15 mouse cellular contexts compared by ENCODE assay signal in genomic region chr17:80952305-80952704, GRCm38 (mm10). TPM values are rescaled to one million over a fixed set of nuclear protein-coding genes. Genes with fewer than 3 reads are reported as not detected.
DNase-seq lines count a peak whose midpoint lies in the region; ATAC-seq lines count a peak whose summit lies in the region.
"Had no signal": no experiment of that assay in that cellular context is flagged by ENCODE, and none has a peak within 500 bp of the region (broad histone marks: within the 10 kb centered on the region; RNA-seq: fewer than 3 reads in every experiment).

No protein-coding gene starts in this region.

- H3K9ac ChIP-seq in heart, embryonic 13.5 days = no peak overlapping the region
- H3K9ac ChIP-seq in forebrain, embryonic 14.5 days (ENCODE audit: low read length) = no peak overlapping the region
- H3K9ac ChIP-seq: lung, embryonic 15.5 days; midbrain, embryonic 12.5 days had no signal

- H3K4me3 ChIP-seq in heart, embryonic 13.5 days = no peak overlapping the region
- H3K4me3 ChIP-seq in forebrain, embryonic 14.5 days (ENCODE audit: low read depth, low read length) = no peak overlapping the region
- H3K4me3 ChIP-seq: erythroblast, embryonic 14.5 days; lung, embryonic 15.5 days; midbrain, embryonic 12.5 days had no signal

- ATAC-seq in heart, embryonic 13.5 days (ENCODE audit: extremely low read depth, insufficient number of reproducible peaks, low FRiP score, low TSS enrichment) = no peak
- peak; percentile 54 for ATAC-seq in forebrain, embryonic 14.5 days

- peaks cover 22% of the 10 kb centered on the region for H3K27me3 ChIP-seq in heart, embryonic 13.5 days (replicated peaks)
- no peaks in the 10 kb centered on the region for H3K27me3 ChIP-seq in forebrain, embryonic 14.5 days (replicated peaks; ENCODE audit: control insufficient read depth, insufficient read depth, low read length)
- H3K27me3 ChIP-seq: lung, embryonic 15.5 days; midbrain, embryonic 12.5 days had no signal

- WGBS in heart, embryonic 13.5 days = 44% methylated on average over 7 of the region's 7 CpGs
- WGBS in forebrain, embryonic 14.5 days = 11% methylated on average over 7 of the region's 7 CpGs

- peaks cover 27% of the 10 kb centered on the region for H3K4me1 ChIP-seq in heart, embryonic 13.5 days
- peaks cover 34% of the 10 kb centered on the region for H3K4me1 ChIP-seq in forebrain, embryonic 14.5 days (ENCODE audit: control insufficient read depth, insufficient read depth, low read length)

- intact Hi-C loops in heart, postnatal 14 days (cut with DNase I) = no loop called here

- H3K27ac ChIP-seq in heart, embryonic 13.5 days (replicated peaks) = no peak overlapping the region
- peak overlapping the region; percentile 64; the same call in 1 of the 2 replicates for H3K27ac ChIP-seq in forebrain, embryonic 14.5 days (ENCODE audit: low read depth, low read length)
- H3K27ac ChIP-seq: lung, embryonic 15.5 days; midbrain, embryonic 12.5 days had no signal

- no peaks in the 10 kb centered on the region for H3K9me3 ChIP-seq in heart, embryonic 13.5 days
- H3K9me3 ChIP-seq in forebrain, embryonic 14.5 days (replicated peaks; ENCODE audit: control insufficient read depth, low read length) = no peaks in the 10 kb centered on the region
- H3K9me3 ChIP-seq: lung, embryonic 15.5 days; midbrain, embryonic 12.5 days had no signal

- H3K36me3 ChIP-seq in heart, embryonic 13.5 days = no peaks in the 10 kb centered on the region
- H3K36me3 ChIP-seq in forebrain, embryonic 14.5 days (ENCODE audit: control insufficient read depth, insufficient read depth, low read length) = no peaks in the 10 kb centered on the region
- H3K36me3 ChIP-seq: lung, embryonic 15.5 days; midbrain, embryonic 12.5 days had no signal

- H3K4me2 ChIP-seq in heart, embryonic 13.5 days = 0 out of 2 replicates have a peak overlapping the region, but pooled peaks have one; percentile 45
- no peak overlapping the region for H3K4me2 ChIP-seq in forebrain, embryonic 14.5 days (ENCODE audit: low read length)
- H3K4me2 ChIP-seq: lung, embryonic 15.5 days; midbrain, embryonic 12.5 days had no signal

- DNase-seq in heart, postnatal 14 days = no peak
- peak; percentile 71 to 75 for DNase-seq in cerebellum, adult 18-20 months
- DNase-seq in forebrain, embryonic 14.5 days (ENCODE audit: low spot score) = peak; percentile 68
- peak; percentile 80 to 87 for DNase-seq in layer of hippocampus, postnatal 14 days (ENCODE audit: low spot score in 2 of 2)
- no peak for DNase-seq in gastrocnemius, postnatal 25 days
- DNase-seq in left cerebral cortex, adult 9 months (ENCODE audit: low spot score in 2 of 2) = no peak
- DNase-seq in kidney, adult 9 months = no peak
- DNase-seq: adrenal gland, postnatal 10 days; kidney, postnatal 36 days had no signal

RNA-seq across cellular contexts. Expression of gene Tmem178, which starts 7.9 kb away (rescaled TPM):
- polyA plus RNA-seq in heart, embryonic 13.5 days (2015; fragmentation: Nextera tagmentation; extraction: Ambion mirVana) = 5.4 and 6.0 TPM in 2 replicates
- 1 to 10 TPM in 1 of 2 experiments, under 1 TPM in 1; 0.78 to 1.6 TPM for total RNA-seq in heart, postnatal 14 days (2021)
- 39.0 and 43.4 TPM in 2 replicates for polyA plus RNA-seq in forebrain, embryonic 14.5 days (2014; fragmentation: Nextera tagmentation; extraction: Ambion mirVana)
- total RNA-seq in layer of hippocampus, postnatal 14 days (2021) = 10 to 100 TPM; 79.3 to 93.2 TPM
- total RNA-seq in gastrocnemius, postnatal 25 days (2021) = under 1 TPM; 0.20 to 0.27 TPM
- total RNA-seq: neutrophil, adult 5-6 weeks had no signal
- polyA plus RNA-seq: C2C12; erythroblast, embryonic 14.5 days had no signal

Comparison
In these comparisons a context has a peak if more than half of its experiments do, and no peak if none do; other contexts are left out.
1. DNase-seq: peak in cerebellum, adult 18-20 months (2 of 2), forebrain, embryonic 14.5 days (single experiment) and layer of hippocampus, postnatal 14 days (2 of 2); none in heart, postnatal 14 days (0 of 2), gastrocnemius, postnatal 25 days (single experiment), left cerebral cortex, adult 9 months (0 of 2) and kidney, adult 9 months (single experiment).
2. RNA of gene Tmem178, which starts 7.9 kb away (total RNA-seq): 79.3 to 93.2 TPM in layer of hippocampus, postnatal 14 days; 0.78 to 1.6 TPM in heart, postnatal 14 days and 0.20 to 0.27 TPM in gastrocnemius, postnatal 25 days; every median in the first group is over 10 times any median in the second.